Mouse (Mus musculus): Measurements from ENCODE around the gene Itch. TPM values are rescaled to one million over a fixed set of nuclear protein-coding genes. Genes with fewer than 3 reads are reported as not detected.

Itch gene
- polyA plus RNA-seq, 1 experiment from 2014 or later: 18.4 TPM

- H3K9me3 ChIP-seq (ENCODE audit: control insufficient read depth, low read length): no peaks in the 10 kb centered on the region
- no peaks in the 10 kb centered on the region for H3K27me3 ChIP-seq (ENCODE audit: control insufficient read depth, insufficient read depth, low read length)
- WGBS: 72% methylated on average over 5 of the region's 5 CpGs
- ATAC-seq (ENCODE audit: low FRiP score, low TSS enrichment) (no peak), DNase-seq (ENCODE audit: low spot score) (no peak)
- no peak overlapping the region for H3K4me2 ChIP-seq (replicated peaks; ENCODE audit: low read depth)
- H3K4me3 ChIP-seq (ENCODE audit: low read depth, low read length): no peak overlapping the region
- no peaks in the 10 kb centered on the region; the same call in 1 of the 2 replicates for H3K36me3 ChIP-seq (ENCODE audit: control insufficient read depth, insufficient read depth, low read length)
- TF ChIP-seq CTCF (IDR thresholded peaks at IDR 0.05; ENCODE audit: low read depth): no peak
- TF ChIP-seq EP300 (optimal IDR thresholded peaks at IDR 0.05): no peak
- no peaks in the 10 kb centered on the region for H3K4me1 ChIP-seq (replicated peaks; ENCODE audit: control insufficient read depth, insufficient read depth)
- H3K9ac ChIP-seq (ENCODE audit: low read length): no peak overlapping the region
- no peak overlapping the region for H3K27ac ChIP-seq (replicated peaks)
Observed at GRCm38 (mm10) chr2:155266896-155267295, 133.6 kb downstream of the Itch start.

- Histone ChIP-seq H3K36me3 (ENCODE audit: control insufficient read depth, insufficient read depth, low read length) (no peaks in the 10 kb centered on the region), H3K27me3 (ENCODE audit: control insufficient read depth, insufficient read depth, low read length) (no peaks in the 10 kb centered on the region), H3K4me1 (replicated peaks; ENCODE audit: control insufficient read depth, insufficient read depth) (no peaks in the 10 kb centered on the region), H3K27ac (replicated peaks) (no peak overlapping the region), H3K4me2 (replicated peaks; ENCODE audit: low read depth) (no peak overlapping the region), H3K9me3 (ENCODE audit: control insufficient read depth, low read length) (no peaks in the 10 kb centered on the region), H3K9ac (ENCODE audit: low read length) (no peak overlapping the region), H3K4me3 (ENCODE audit: low read depth, low read length) (no peak overlapping the region)
- ATAC-seq (ENCODE audit: low FRiP score, low TSS enrichment) (no peak), DNase-seq (ENCODE audit: low spot score) (peak; percentile 31)
- WGBS: 84% methylated on average over 6 of the region's 6 CpGs
- TF ChIP-seq CTCF (IDR thresholded peaks at IDR 0.05; ENCODE audit: low read depth) (peak; percentile 66), EP300 (optimal IDR thresholded peaks at IDR 0.05) (no peak)
Observed at GRCm38 (mm10) chr2:155271957-155272356, 138.6 kb downstream of the Itch start.

- Histone ChIP-seq H3K4me2 (replicated peaks; ENCODE audit: low read depth) (no peak overlapping the region), H3K4me1 (replicated peaks; ENCODE audit: control insufficient read depth, insufficient read depth) (peaks cover 6% of the 10 kb centered on the region), H3K9ac (ENCODE audit: low read length) (no peak overlapping the region), H3K27me3 (ENCODE audit: control insufficient read depth, insufficient read depth, low read length) (no peaks in the 10 kb centered on the region), H3K36me3 (ENCODE audit: control insufficient read depth, insufficient read depth, low read length) (no peaks in the 10 kb centered on the region), H3K27ac (replicated peaks) (no peak overlapping the region), H3K9me3 (ENCODE audit: control insufficient read depth, low read length) (no peaks in the 10 kb centered on the region), H3K4me3 (ENCODE audit: low read depth, low read length) (no peak overlapping the region)
- no peak for TF ChIP-seq CTCF (IDR thresholded peaks at IDR 0.05; ENCODE audit: low read depth)
- TF ChIP-seq EP300 (optimal IDR thresholded peaks at IDR 0.05): no peak
- WGBS: 61% methylated on average over 10 of the region's 10 CpGs
- DNase-seq (ENCODE audit: low spot score) (no peak), ATAC-seq (ENCODE audit: low FRiP score, low TSS enrichment) (no peak)
Observed at GRCm38 (mm10) chr2:155272396-155273170, 139.3 kb downstream of the Itch start.

GRCm38 (mm10) chr2:155273603-155274002 lies 140.3 kb downstream of the Itch start:
- H3K27ac ChIP-seq (replicated peaks): no peak overlapping the region
- DNase-seq (ENCODE audit: low spot score) (no peak), ATAC-seq (ENCODE audit: low FRiP score, low TSS enrichment) (no peak)
- no peak for TF ChIP-seq CTCF (IDR thresholded peaks at IDR 0.05; ENCODE audit: low read depth)
- TF ChIP-seq EP300 (optimal IDR thresholded peaks at IDR 0.05): no peak
- 0 out of 2 replicates have a peak, but pooled peaks cover 5% of the 10 kb centered on the region for H3K36me3 ChIP-seq (ENCODE audit: control insufficient read depth, insufficient read depth, low read length)
- H3K4me1 ChIP-seq (replicated peaks; ENCODE audit: control insufficient read depth, insufficient read depth): peaks cover 6% of the 10 kb centered on the region
- H3K4me2 ChIP-seq (replicated peaks; ENCODE audit: low read depth): no peak overlapping the region
- WGBS: 81% methylated on average over 8 of the region's 8 CpGs
- no peaks in the 10 kb centered on the region for H3K27me3 ChIP-seq (ENCODE audit: control insufficient read depth, insufficient read depth, low read length)
- H3K4me3 ChIP-seq (ENCODE audit: low read depth, low read length): no peak overlapping the region
- no peaks in the 10 kb centered on the region for H3K9me3 ChIP-seq (ENCODE audit: control insufficient read depth, low read length)
- H3K9ac ChIP-seq (ENCODE audit: low read length): no peak overlapping the region

GRCm38 (mm10) chr2:155276195-155276594 lies 142.9 kb downstream of the Itch start, which contains the start of gene Map1lc3a:
TSS of gene Map1lc3a (plus strand) at chr2:155276297.
- under 1% methylated on average over 47 of the region's 47 CpGs for WGBS

More at GRCm38 (mm10) chr2:155276195-155276594, 142.9 kb downstream of the Itch start, which contains the start of gene Map1lc3a:
- Histone ChIP-seq H3K9me3 (ENCODE audit: control insufficient read depth, low read length) (no peaks in the 10 kb centered on the region), H3K4me1 (replicated peaks; ENCODE audit: control insufficient read depth, insufficient read depth) (peaks cover 6% of the 10 kb centered on the region), H3K4me2 (replicated peaks; ENCODE audit: low read depth) (peak within 1 kb of the TSS; percentile 70), H3K27ac (replicated peaks) (peak within 1 kb of the TSS; percentile 98), H3K4me3 (ENCODE audit: low read depth, low read length) (peak within 1 kb of the TSS; percentile 96), H3K9ac (ENCODE audit: low read length) (peak within 1 kb of the TSS; percentile 97), H3K36me3 (ENCODE audit: control insufficient read depth, insufficient read depth, low read length) (peaks cover 8% of the 10 kb centered on the region; the same call in 1 of the 2 replicates), H3K27me3 (ENCODE audit: control insufficient read depth, insufficient read depth, low read length) (no peaks in the 10 kb centered on the region)
- TF ChIP-seq EP300 (optimal IDR thresholded peaks at IDR 0.05) (no peak), CTCF (IDR thresholded peaks at IDR 0.05; ENCODE audit: low read depth) (no peak)
- DNase-seq (ENCODE audit: low spot score) (peak; percentile 97), ATAC-seq (ENCODE audit: low FRiP score, low TSS enrichment) (peak; percentile 96)

Other genes with a start within 250 kb of the Itch start
- 77.2 and 83.9 TPM in 2 replicates for gene Eif2s2, start 240.6 kb upstream of the Itch start, polyA plus RNA-seq (2015; fragmentation: Nextera tagmentation; extraction: Ambion mirVana)
- gene Gm14226, start 115.2 kb upstream of the Itch start, polyA plus RNA-seq (2015; fragmentation: Nextera tagmentation; extraction: Ambion mirVana): 0.24 and 0.48 TPM in 2 replicates
- gene Ahcy, start 59.0 kb upstream of the Itch start, polyA plus RNA-seq (2015; fragmentation: Nextera tagmentation; extraction: Ambion mirVana): 23.8 and 25.2 TPM in 2 replicates
- 339 and 341 TPM in 2 replicates for gene Dynlrb1, start 103.0 kb downstream of the Itch start, polyA plus RNA-seq (2015; fragmentation: Nextera tagmentation; extraction: Ambion mirVana)
- 249 and 274 TPM in 2 replicates for gene Map1lc3a, start 142.8 kb downstream of the Itch start, polyA plus RNA-seq (2015; fragmentation: Nextera tagmentation; extraction: Ambion mirVana)
- gene Pigu, start 223.9 kb downstream of the Itch start, polyA plus RNA-seq (2015; fragmentation: Nextera tagmentation; extraction: Ambion mirVana): 36.1 and 40.0 TPM in 2 replicates
- 29.4 and 37.1 TPM in 2 replicates for gene Trp53inp2, start 247.6 kb downstream of the Itch start, polyA plus RNA-seq (2015; fragmentation: Nextera tagmentation; extraction: Ambion mirVana)

All from stomach, postnatal 0 days (tissue).